Mouse (Mus musculus) B cell, adult 67 days (primary cell): ENCODE measurements around the gene Large1. TPM values are rescaled to one million over a fixed set of nuclear protein-coding genes. Genes with fewer than 3 reads are reported as not detected.

Source experiments
- total RNA-seq, 2 experiments: library from RNA; stranded (reverse); gene quantifications; 4 replicates each; pipeline ENCODE4 v1.2.4; 2023

Gene Large1
- total RNA-seq, result under 1 TPM; 0.47 to 0.49 TPM

DNA sequence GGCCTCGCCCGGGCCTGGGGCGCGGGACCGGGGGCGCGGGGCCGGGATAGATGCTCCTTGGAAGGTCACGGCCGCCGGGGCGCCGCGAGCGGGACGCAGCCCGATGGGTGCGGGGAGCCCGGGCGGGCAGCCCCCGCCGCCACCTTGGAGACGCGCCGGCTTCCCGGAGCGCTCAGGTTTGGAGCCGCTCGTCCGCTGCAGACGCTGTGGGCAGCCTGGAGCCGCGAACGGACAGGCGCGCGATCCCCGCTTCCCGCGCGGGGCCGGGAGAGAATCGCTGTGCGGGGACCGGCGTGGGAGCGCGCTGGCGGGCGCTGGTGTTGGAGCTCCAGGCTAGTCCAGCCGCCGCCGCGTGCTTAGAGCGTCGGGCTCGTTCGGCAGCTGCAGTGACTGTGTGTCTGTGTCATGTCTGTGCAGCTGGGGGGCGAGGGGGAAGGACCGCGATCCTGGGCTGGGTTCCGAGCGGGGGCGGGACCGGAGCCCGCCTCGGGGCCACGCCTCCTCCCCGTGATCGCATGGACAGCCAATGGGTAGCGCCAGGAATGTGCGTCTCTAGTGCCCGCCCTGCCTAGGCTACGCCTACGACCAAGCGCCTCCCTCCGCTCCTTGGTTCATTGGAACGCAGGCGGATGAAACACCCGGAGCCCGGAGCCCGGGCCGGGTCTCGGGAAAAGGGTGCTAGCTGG is at the start of gene Large1:
Large1 (minus strand) TSS at position 433 of the 686 bp plus-strand sequence.

